Mouse (Mus musculus) heart, postnatal 25 days (tissue): ENCODE measurements around the gene Amd1. TPM values are rescaled to one million over a fixed set of nuclear protein-coding genes. Genes with fewer than 3 reads are reported as not detected.

Experiments used
- DNase-seq: peaks from one replicate; pipeline ENCODE4 v3.0.0; 2022; ENCODE audit warnings: low spot score
- intact Hi-C: fragments of 180-260 bp; cut with DNase I; formaldehyde crosslinking; loops from one replicate; pipeline ENCODE4 v1.15.1; 2025
- total RNA-seq, 2 experiments: library from RNA; stranded (reverse); gene quantifications; 2 replicates each; pipeline ENCODE4 v1.2.3; 2021

Amd1 gene
- total RNA-seq, 2 experiments from 2014 or later = 58.8 to 86.5 TPM

GRCm38 (mm10) chr10:40307826-40308583, 6.0 kb upstream of the Amd1 start:
- intact Hi-C loops = no loop called here
- no peak for DNase-seq

- intact Hi-C loops = no loop called here
- no peak for DNase-seq
Observed at GRCm38 (mm10) chr10:40305989-40306388, 4.0 kb upstream of the Amd1 start.

GRCm38 (mm10) chr10:40301181-40302075, 558 bp downstream of the Amd1 start:
- peak; percentile 13 for DNase-seq
- intact Hi-C loops = loop anchor here (1.0 to 2.0 kb wide), 3 partner anchors 27 to 47 kb away; partner anchors contain the start of gene Gtf3c6

- intact Hi-C loops = no loop called here
- DNase-seq = peak; percentile 79
Observed at GRCm38 (mm10) chr10:40300648-40301171, 1.3 kb downstream of the Amd1 start.

GRCm38 (mm10) chr10:40292640-40293039, 9.3 kb downstream of the Amd1 start:
- DNase-seq = no peak
- intact Hi-C loops = no loop called here

- no peak for DNase-seq
- intact Hi-C loops = no loop called here
Observed at GRCm38 (mm10) chr10:40286767-40287166, 15.2 kb downstream of the Amd1 start.

- DNase-seq = no peak
- intact Hi-C loops = no loop called here
Observed at GRCm38 (mm10) chr10:40285571-40285970, 16.4 kb downstream of the Amd1 start.

- DNase-seq = no peak
- intact Hi-C loops = no loop called here
Observed at GRCm38 (mm10) chr10:40284997-40285396, 17.0 kb downstream of the Amd1 start.

- no peak for DNase-seq
- intact Hi-C loops = no loop called here
Observed at GRCm38 (mm10) chr10:40284179-40284831, 17.7 kb downstream of the Amd1 start.

- intact Hi-C loops = no loop called here
- no peak for DNase-seq
Observed at GRCm38 (mm10) chr10:40283636-40284035, 18.4 kb downstream of the Amd1 start.

- no peak for DNase-seq
- intact Hi-C loops = no loop called here
Observed at GRCm38 (mm10) chr10:40281565-40281964, 20.4 kb downstream of the Amd1 start.

- intact Hi-C loops = no loop called here
- DNase-seq = no peak
Observed at GRCm38 (mm10) chr10:40278317-40278716, 23.7 kb downstream of the Amd1 start.

- intact Hi-C loops = no loop called here
Observed at GRCm38 (mm10) chr10:40275991-40276390, 26.0 kb downstream of the Amd1 start.

GRCm38 (mm10) chr10:40273938-40274337, 28.0 kb downstream of the Amd1 start:
- intact Hi-C loops = no loop called here
- DNase-seq = no peak

More at GRCm38 (mm10) chr10:40275991-40276390, 26.0 kb downstream of the Amd1 start:
- DNase-seq = no peak

- intact Hi-C loops = no loop called here
- DNase-seq = no peak
Observed at GRCm38 (mm10) chr10:40271216-40271615, 30.8 kb downstream of the Amd1 start.

GRCm38 (mm10) chr10:40264920-40265319, 37.1 kb downstream of the Amd1 start:
- DNase-seq = no peak
- intact Hi-C loops = no loop called here

- intact Hi-C loops = no loop called here
- DNase-seq = no peak
Observed at GRCm38 (mm10) chr10:40263691-40264090, 38.3 kb downstream of the Amd1 start.

- DNase-seq = no peak
- intact Hi-C loops = no loop called here
Observed at GRCm38 (mm10) chr10:40262200-40262599, 39.8 kb downstream of the Amd1 start.

- no peak for DNase-seq
- intact Hi-C loops = no loop called here
Observed at GRCm38 (mm10) chr10:40260305-40260704, 41.7 kb downstream of the Amd1 start.

- intact Hi-C loops = loop anchor here (1.0 to 2.0 kb wide), 4 partner anchors 43 to 266 kb away; partner anchors contain the start of gene Amd1
- DNase-seq = no peak
Observed at GRCm38 (mm10) chr10:40259542-40259941, 42.4 kb downstream of the Amd1 start.
